Mouse (Mus musculus): ENCODE data around the gene Efcab9. TPM values are rescaled to one million over a fixed set of nuclear protein-coding genes. Genes with fewer than 3 reads are reported as not detected.

Efcab9 gene
- polyA plus RNA-seq, 1 experiment from 2014 or later = 0.27 TPM

- no peak overlapping the region for H3K4me3 ChIP-seq
- no peaks in the 10 kb centered on the region for H3K9me3 ChIP-seq (replicated peaks)
- no peak overlapping the region for H3K27ac ChIP-seq
- H3K27me3 ChIP-seq = no peaks in the 10 kb centered on the region
- H3K4me1 ChIP-seq = peaks cover 11% of the 10 kb centered on the region
- H3K36me3 ChIP-seq (ENCODE audit: poor library complexity, severe bottlenecking) = no peaks in the 10 kb centered on the region
- WGBS = 91% methylated on average over 3 of the region's 3 CpGs
- H3K4me2 ChIP-seq = no peak overlapping the region
- no peak for ATAC-seq
- no peak overlapping the region for H3K9ac ChIP-seq
These were observed 57.2 kb downstream of the Efcab9 start for GRCm38 (mm10) chr11:32474725-32475124.

Other genes starting within 250 kb of the Efcab9 start
- 2,413 and 2,442 TPM in 2 replicates for gene Hba-a1, start 248.6 kb downstream of the Efcab9 start, polyA plus RNA-seq (2015; fragmentation: Nextera tagmentation; extraction: Ambion mirVana)
- gene Hbq1b, start 245.1 kb downstream of the Efcab9 start, polyA plus RNA-seq (2015; fragmentation: Nextera tagmentation; extraction: Ambion mirVana) = 1.2 and 1.7 TPM in 2 replicates
- gene Hba-a2, start 235.6 kb downstream of the Efcab9 start, polyA plus RNA-seq (2015; fragmentation: Nextera tagmentation; extraction: Ambion mirVana) = 5,794 and 5,805 TPM in 2 replicates
- gene Hbq1a, start 232.0 kb downstream of the Efcab9 start, polyA plus RNA-seq (2015; fragmentation: Nextera tagmentation; extraction: Ambion mirVana) = 0.65 and 0.86 TPM in 2 replicates
- 15.7 and 18.6 TPM in 2 replicates for gene Sh3pxd2b, start 184.3 kb downstream of the Efcab9 start, polyA plus RNA-seq (2015; fragmentation: Nextera tagmentation; extraction: Ambion mirVana)
- gene Ubtd2, start 76.7 kb downstream of the Efcab9 start, polyA plus RNA-seq (2015; fragmentation: Nextera tagmentation; extraction: Ambion mirVana) = 59.4 and 60.4 TPM in 2 replicates
- 1.3 TPM in 2 replicates for gene Stk10, start 1.2 kb upstream of the Efcab9 start, polyA plus RNA-seq (2015; fragmentation: Nextera tagmentation; extraction: Ambion mirVana)
- gene Fbxw11, start 110.6 kb upstream of the Efcab9 start, polyA plus RNA-seq (2015; fragmentation: Nextera tagmentation; extraction: Ambion mirVana) = 99.2 and 108 TPM in 2 replicates

Data from forebrain, embryonic 13.5 days (tissue).